Mouse (Mus musculus) lung, adult 18-20 months (tissue): ENCODE results near the gene Gm21739.
"Not testable (repeated sequence)": the region's sequence is repeated elsewhere in the genome, so short reads cannot be mapped to it uniquely, and the experiment has no call there.

Experiments used
- DNase-seq, 2 experiments: peaks; one replicate each; pipeline ENCODE4 v3.0.0; 2022; ENCODE audit warnings: mixed read lengths in 2 of 2

The Gm21739 gene

GRCm38 (mm10) chrY:44264344-44264743, at the start of gene Gm21739:
Gene Gm21739, minus strand, starts transcription at chrY:44264444.
- DNase-seq = not testable (repeated sequence)
